Mouse (Mus musculus) thymus, adult 2 months (tissue): Measurements from ENCODE around the gene Foxr1.

Source experiments
- CTCF ChIP-seq: fragments of 200-500 bp; IDR thresholded peaks from 2 replicates; pipeline ENCODE4 v1.5.1; 2012; ENCODE audit warnings: mild to moderate bottlenecking, control low read depth, low read length, moderate library complexity, borderline replicate concordance; ENCODE audit not compliant: control insufficient read depth, poor library complexity, insufficient read depth; ENCODE audit errors: extremely low read depth
- POLR2A ChIP-seq: fragments of 200-500 bp; IDR thresholded peaks from 2 replicates; pipeline ENCODE4 v1.6.1; 2012; ENCODE audit warnings: mild to moderate bottlenecking, low read length, control low read depth, moderate library complexity; ENCODE audit not compliant: control insufficient read depth, poor library complexity, insufficient read depth; ENCODE audit errors: extremely low read depth

- TF ChIP-seq CTCF = no peak
- TF ChIP-seq POLR2A = no peak
Measured at GRCm38 (mm10) chr9:44468800-44469199, 27.9 kb upstream of the Foxr1 start.
